Mouse (Mus musculus) testis, adult 2 months (tissue): ENCODE data around the gene Cnot10.

Experiments
- CTCF ChIP-seq: fragments of 200-500 bp; IDR thresholded peaks from 2 replicates; pipeline ENCODE4 v1.5.1; 2012; ENCODE audit warnings: low read depth, mild to moderate bottlenecking, inconsistent platforms, low read length, moderate library complexity; ENCODE audit not compliant: control insufficient read depth, insufficient read depth, insufficient replicate concordance
- POLR2A ChIP-seq: fragments of 200-500 bp; IDR thresholded peaks from 2 replicates; pipeline ENCODE4 v1.6.1; 2012; ENCODE audit warnings: low read depth, mild to moderate bottlenecking, inconsistent platforms, low read length, moderate library complexity; ENCODE audit not compliant: control insufficient read depth

DNA sequence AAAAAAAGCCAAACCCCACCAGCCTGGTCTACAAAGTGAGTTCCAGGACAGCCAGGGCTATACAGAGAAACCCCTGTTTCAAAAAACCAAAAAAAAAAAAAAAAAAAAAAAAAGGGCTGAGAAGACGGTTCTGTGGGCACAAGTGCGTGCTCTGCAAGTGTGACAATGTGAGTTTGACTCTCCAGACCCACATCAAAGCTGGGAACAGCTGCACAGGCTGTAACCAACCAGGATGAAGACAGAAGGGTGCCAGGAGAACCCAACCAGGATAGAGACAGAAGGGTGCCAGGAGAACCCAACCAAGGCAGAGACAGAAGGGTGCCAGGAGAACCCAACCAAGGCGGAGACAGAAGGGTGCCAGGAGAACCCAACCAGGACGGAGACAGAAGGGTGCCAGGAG is 3.8 kb downstream of the Cnot10 start:
- TF ChIP-seq CTCF (no peak), POLR2A (no peak)
